Mouse (Mus musculus) spleen, adult 2 months (tissue): ENCODE data around the gene Nenf. TPM values are rescaled to one million over a fixed set of nuclear protein-coding genes. Genes with fewer than 3 reads are reported as not detected.

Experiments
- DNase-seq, 2 experiments: peaks; one replicate each; pipeline versions ENCODE4 v3.0.0 to v3.0.0-alpha.2; 2012 to 2021; ENCODE audit warnings: low spot score in 2 of 2, low read depth in 1 of 2
- H3K27ac ChIP-seq: fragments of 200-500 bp; 2 replicates; pipeline ENCODE4 v1.5.1; 2012; ENCODE audit warnings: low read length, inconsistent platforms; ENCODE audit not compliant: insufficient read depth
- H3K27me3 ChIP-seq: fragments of 200-500 bp; 2 replicates; pipeline ENCODE4 v1.6.1; 2012; ENCODE audit warnings: mild to moderate bottlenecking, moderate library complexity, low read length, inconsistent platforms; ENCODE audit not compliant: control insufficient read depth, insufficient read depth
- H3K36me3 ChIP-seq: fragments of 200-500 bp; 2 replicates; pipeline ENCODE4 v1.6.1; 2012; ENCODE audit warnings: mild to moderate bottlenecking, low read length, inconsistent platforms; ENCODE audit not compliant: control insufficient read depth, insufficient read depth
- H3K4me1 ChIP-seq: fragments of 200-500 bp; 2 replicates; pipeline ENCODE4 v1.6.1; 2011; ENCODE audit warnings: inconsistent platforms; ENCODE audit not compliant: control insufficient read depth, insufficient read depth, insufficient read length
- H3K4me3 ChIP-seq: fragments of 200-500 bp; 2 replicates; pipeline ENCODE4 v1.5.1; 2011; ENCODE audit warnings: mild to moderate bottlenecking, inconsistent platforms; ENCODE audit not compliant: insufficient read depth, insufficient read length; ENCODE audit errors: extremely low read depth
- CTCF ChIP-seq: fragments of 200-500 bp; IDR thresholded peaks from 2 replicates; pipeline ENCODE4 v1.5.1; 2011; ENCODE audit warnings: mild to moderate bottlenecking, inconsistent platforms; ENCODE audit not compliant: insufficient read depth, insufficient read length, insufficient replicate concordance; ENCODE audit errors: extremely low read depth
- POLR2A ChIP-seq: fragments of 200-500 bp; IDR thresholded peaks from 2 replicates; pipeline ENCODE4 v1.6.1; 2011; ENCODE audit warnings: low read depth, low read length, inconsistent platforms
- WGBS: fragments of 180-500 bp; shearing (Covaris S2); methylation state at CpG from one replicate; pipeline ENCODE4 v1.1.7; 2018; 5-methylcytosine and 5-hydroxymethylcytosine counted together
- polyA plus RNA-seq: library from polyadenylated mRNA; depleted of rRNA; stranded (reverse); fragments of >200 nt; gene quantifications from 2 replicates; pipeline ENCODE4 v1.2.3, GENCODE M21; 2012; rRNA removed

Gene Nenf
- 51.4 and 59.6 TPM in 2 replicates for polyA plus RNA-seq

GRCm38 (mm10) chr1:191317591-191318196, at the start of gene Nenf:
Nenf (minus strand) TSS chr1:191318194.
- H3K4me3 ChIP-seq: peak within 1 kb of the TSS; percentile 74
- no peaks in the 10 kb centered on the region for H3K36me3 ChIP-seq
- no peaks in the 10 kb centered on the region for H3K27me3 ChIP-seq
- no peak for TF ChIP-seq CTCF
- TF ChIP-seq POLR2A: peak; percentile 77
- peak; percentile 42 to 76 for DNase-seq
- H3K4me1 ChIP-seq: peaks cover 6% of the 10 kb centered on the region; the same call in 1 of the 2 replicates
- WGBS: 2% methylated on average over 52 of the region's 54 CpGs
- H3K27ac ChIP-seq: peak within 1 kb of the TSS; percentile 80

GRCm38 (mm10) chr1:191364477-191364876, 46.5 kb upstream of the Nenf start:
- DNase-seq: peak in 1 of 2 experiments; percentile 45
- Histone ChIP-seq H3K4me3 (no peak overlapping the region), H3K27ac (no peak overlapping the region), H3K27me3 (no peaks in the 10 kb centered on the region), H3K4me1 (0 out of 2 replicates have a peak, but pooled peaks cover 2% of the 10 kb centered on the region), H3K36me3 (peaks cover 29% of the 10 kb centered on the region)
- TF ChIP-seq POLR2A: no peak
- TF ChIP-seq CTCF: peak; percentile 23; the same call in 1 of the 2 replicates
- 84% methylated on average over 4 of the region's 4 CpGs for WGBS

GRCm38 (mm10) chr1:191362412-191362811, 44.4 kb upstream of the Nenf start:
- Histone ChIP-seq H3K27ac (no peak overlapping the region), H3K27me3 (no peaks in the 10 kb centered on the region), H3K4me1 (0 out of 2 replicates have a peak, but pooled peaks cover 2% of the 10 kb centered on the region), H3K36me3 (peaks cover 37% of the 10 kb centered on the region), H3K4me3 (no peak overlapping the region)
- no peak for TF ChIP-seq CTCF
- TF ChIP-seq POLR2A: no peak
- 88% methylated on average over 6 of the region's 6 CpGs for WGBS
- DNase-seq: no peak

- Histone ChIP-seq H3K4me1 (0 out of 2 replicates have a peak, but pooled peaks cover 2% of the 10 kb centered on the region), H3K27ac (no peak overlapping the region), H3K36me3 (peaks cover 47% of the 10 kb centered on the region), H3K27me3 (no peaks in the 10 kb centered on the region), H3K4me3 (no peak overlapping the region)
- 82% methylated on average over 7 of the region's 7 CpGs for WGBS
- TF ChIP-seq POLR2A: no peak
- DNase-seq: no peak
Measured at GRCm38 (mm10) chr1:191359478-191359877, 41.5 kb upstream of the Nenf start.

- peaks cover 58% of the 10 kb centered on the region for H3K36me3 ChIP-seq
- 90% methylated on average over 1 of the region's 1 CpGs for WGBS
Measured at GRCm38 (mm10) chr1:191356936-191357335, 38.9 kb upstream of the Nenf start.

GRCm38 (mm10) chr1:191353836-191354235, 35.8 kb upstream of the Nenf start:
- Histone ChIP-seq H3K27ac (no peak overlapping the region), H3K36me3 (peaks cover 61% of the 10 kb centered on the region), H3K4me3 (no peak overlapping the region), H3K27me3 (no peaks in the 10 kb centered on the region), H3K4me1 (no peaks in the 10 kb centered on the region)
- no peak for DNase-seq
- 90% methylated on average over 4 of the region's 4 CpGs for WGBS
- no peak for TF ChIP-seq CTCF
- TF ChIP-seq POLR2A: no peak

More at GRCm38 (mm10) chr1:191356936-191357335, 38.9 kb upstream of the Nenf start:
- no peak for DNase-seq
- Histone ChIP-seq H3K4me1 (0 out of 2 replicates have a peak, but pooled peaks cover 2% of the 10 kb centered on the region), H3K27ac (no peak overlapping the region), H3K4me3 (no peak overlapping the region), H3K27me3 (no peaks in the 10 kb centered on the region)
- TF ChIP-seq POLR2A (no peak), CTCF (no peak)

- H3K4me1 ChIP-seq: no peaks in the 10 kb centered on the region
- H3K36me3 ChIP-seq: peaks cover 56% of the 10 kb centered on the region
- TF ChIP-seq CTCF: peak; percentile 11; the same call in 1 of the 2 replicates
- no peak for TF ChIP-seq POLR2A
- no peak for DNase-seq
- H3K27me3 ChIP-seq: no peaks in the 10 kb centered on the region
- H3K4me3 ChIP-seq: no peak overlapping the region
- WGBS: 69% methylated on average over 14 of the region's 14 CpGs
- H3K27ac ChIP-seq: no peak overlapping the region
Measured at GRCm38 (mm10) chr1:191352786-191353488, 34.9 kb upstream of the Nenf start.
